In genomic region chr8:108714636-108715415, GRCm38 (mm10) we compare ENCODE assay signal across 8 mouse cellular contexts.
A peak's percentile ranks its signal among the peaks of the same experiment; 100 is the strongest.
DNase-seq lines count a peak whose midpoint lies in the region; ATAC-seq and TF ChIP-seq lines count a peak whose summit lies in the region.

No protein-coding gene starts in this region.

- H3K4me3 ChIP-seq in CH12.LX (replicated peaks in 1 of 3; ENCODE audit: low read depth in 2 of 3, low read length in 2 of 3, poor library complexity in 1 of 3) = peak overlapping the region; percentile 10 to 79 (median 57)
- H3K4me3 ChIP-seq in forebrain, embryonic 11.5 days (ENCODE audit: low read depth, low read length) = peak overlapping the region; percentile 68

- WGBS in forebrain, embryonic 11.5 days = 1% methylated on average over 71 of the region's 84 CpGs

- peak overlapping the region; percentile 25; the same call in 1 of the 2 replicates for H3K27ac ChIP-seq in CH12.LX (ENCODE audit: insufficient read depth, low read depth)
- H3K27ac ChIP-seq in forebrain, embryonic 11.5 days (ENCODE audit: low read depth, low read length) = peak overlapping the region; percentile 87

- dilution Hi-C loops in CH12.LX (cut with MboI; ENCODE audit: extremely low pct_ligation_motif_present, extremely low pct_unique_long_range_greater_than_20kb, low sequenced_read_pairs) = no loop called here

- DNase-seq in CH12.LX (ENCODE audit: extremely low read depth) (peak; percentile 48), WW6 (ENCODE audit: low read depth, low spot score) (peak; percentile 87)
- peak; percentile 91 for DNase-seq in forebrain, embryonic 11.5 days (ENCODE audit: low spot score)
- DNase-seq in heart, postnatal 14 days = peak; percentile 70 to 74
- DNase-seq in kidney, postnatal 4 days = peak; percentile 75 to 86
- peak; percentile 78 to 86 for DNase-seq in lung, postnatal 4 days
- DNase-seq in right cerebral cortex, postnatal 25 days = peak; percentile 43

- peak; percentile 4; the same call in 1 of the 2 replicates for TF ChIP-seq RAD21 in CH12.LX (IDR thresholded peaks at IDR 0.05; ENCODE audit: low read depth, low read length)

- no peak for TF ChIP-seq EP300 in CH12.LX (IDR thresholded peaks at IDR 0.05; ENCODE audit: low read length)

- TF ChIP-seq CTCF in CH12.LX (conservative IDR thresholded peaks at IDR 0.05 in 1 of 2, IDR thresholded peaks at IDR 0.05 in 1 of 2; ENCODE audit: low read depth in 2 of 2, low read length in 2 of 2) = no peak

- H3K4me1 ChIP-seq in CH12.LX (ENCODE audit: control insufficient read depth in 1 of 2, insufficient read depth in 2 of 2) = peaks cover 11 to 63% of the 10 kb centered on the region in 2 experiments; a peak in 3 of 4 replicates
- peaks cover 60% of the 10 kb centered on the region for H3K4me1 ChIP-seq in forebrain, embryonic 11.5 days (replicated peaks; ENCODE audit: control insufficient read depth, insufficient read depth, low read length)

- H3K36me3 ChIP-seq in CH12.LX (replicated peaks in 1 of 2; ENCODE audit: control insufficient read depth in 1 of 2, insufficient read depth in 1 of 2, low read length in 1 of 2) = no peaks in the 10 kb centered on the region
- no peaks in the 10 kb centered on the region for H3K36me3 ChIP-seq in forebrain, embryonic 11.5 days (ENCODE audit: control insufficient read depth, insufficient read depth, low read length)

- no peaks in the 10 kb centered on the region for H3K79me2 ChIP-seq in CH12.LX (replicated peaks; ENCODE audit: control insufficient read depth, extremely low read depth, insufficient read depth, poor library complexity, severe bottlenecking)

- H3K9ac ChIP-seq in CH12.LX (ENCODE audit: insufficient read depth, low read depth) = peak overlapping the region; percentile 80
- H3K9ac ChIP-seq in forebrain, embryonic 11.5 days (ENCODE audit: low read length) = peak overlapping the region; percentile 86

- peaks cover 12% of the 10 kb centered on the region for H3K27me3 ChIP-seq in CH12.LX (replicated peaks)
- H3K27me3 ChIP-seq in forebrain, embryonic 11.5 days (ENCODE audit: control insufficient read depth, insufficient read depth, low read length) = peaks cover 3% of the 10 kb centered on the region; the same call in 1 of the 2 replicates

- in situ Hi-C loops in CH12.LX (cut with MboI; ENCODE audit: low pct_ligation_motif_present, low pct_unique_long_range_greater_than_20kb, low sequenced_read_pairs) = no loop called here

- ATAC-seq in forebrain, embryonic 11.5 days (replicated peaks; ENCODE audit: low FRiP score) = peak; percentile 81
- ATAC-seq in inflammation-experienced regulatory T-cells, adult 6 months = no peak

- H3K4me2 ChIP-seq in CH12.LX (ENCODE audit: insufficient read depth, low read depth, poor library complexity, severe bottlenecking) = peak overlapping the region; percentile 74
- H3K4me2 ChIP-seq in forebrain, embryonic 11.5 days (ENCODE audit: low read depth, low read length, severe bottlenecking) = peak overlapping the region; percentile 98

- TF ChIP-seq POLR2A in CH12.LX (IDR thresholded peaks at IDR 0.05; ENCODE audit: low read depth, low read length) = no peak

- intact Hi-C loops in heart, postnatal 14 days (cut with DNase I) = loop anchor here (5.0 kb wide), 2 partner anchors 82 to 197 kb away; no protein-coding TSS in a partner anchor

- no peaks in the 10 kb centered on the region for H3K9me3 ChIP-seq in CH12.LX (replicated peaks; ENCODE audit: low read length)
- no peaks in the 10 kb centered on the region for H3K9me3 ChIP-seq in forebrain, embryonic 11.5 days (ENCODE audit: control insufficient read depth, low read length)

TF ChIP-seq in CH12.LX, 34 proteins besides CTCF, POLR2A, EP300 and RAD21:
- TF ChIP-seq ELF1 (IDR thresholded peaks at IDR 0.05; ENCODE audit: low read depth, low read length) = 0 out of 2 replicates have a peak, but pooled peaks have one; percentile 13
- TF ChIP-seq CHD2 (IDR thresholded peaks at IDR 0.05; ENCODE audit: low read length) = no peak
- no peak for TF ChIP-seq MAX (IDR thresholded peaks at IDR 0.05; ENCODE audit: low read length)
- TF ChIP-seq POLR2AphosphoS2 (IDR thresholded peaks at IDR 0.05; ENCODE audit: low read depth, low read length) = no peak
- no peak for TF ChIP-seq PAX5 (IDR thresholded peaks at IDR 0.05; ENCODE audit: low read length)
- no peak for TF ChIP-seq CHD1 (IDR thresholded peaks at IDR 0.05; ENCODE audit: low read depth, low read length)
- TF ChIP-seq USF1 (IDR thresholded peaks at IDR 0.05; ENCODE audit: low read depth, low read length) = no peak
- peak; percentile 32; the same call in 1 of the 2 replicates for TF ChIP-seq BHLHE40 (IDR thresholded peaks at IDR 0.05; ENCODE audit: low read depth, low read length)
- no peak for TF ChIP-seq NELFE (IDR thresholded peaks at IDR 0.05; ENCODE audit: low read depth, low read length)
- TF ChIP-seq UBTF (IDR thresholded peaks at IDR 0.05; ENCODE audit: low read depth, low read length) = no peak
- TF ChIP-seq JUN (IDR thresholded peaks at IDR 0.05; ENCODE audit: insufficient read depth, low read depth, low read length) = no peak
- peak; percentile 78 for TF ChIP-seq MAZ (IDR thresholded peaks at IDR 0.05; ENCODE audit: low read depth, low read length)
- no peak for TF ChIP-seq SIN3A (IDR thresholded peaks at IDR 0.05; ENCODE audit: low read length)
- no peak for TF ChIP-seq ZMIZ1 (IDR thresholded peaks at IDR 0.05; ENCODE audit: low read depth, low read length)
- 0 out of 2 replicates have a peak, but pooled peaks have one; percentile 23 for TF ChIP-seq NRF1 (IDR thresholded peaks at IDR 0.05; ENCODE audit: low read depth, low read length)
- TF ChIP-seq E2F4 (IDR thresholded peaks at IDR 0.05; ENCODE audit: insufficient replicate concordance, low read depth, low read length) = no peak
